Mouse (Mus musculus): Measurements from ENCODE around the gene Scn2a. TPM values are rescaled to one million over a fixed set of nuclear protein-coding genes. Genes with fewer than 3 reads are reported as not detected.

Gene Scn2a
- not detected in 2 replicates for total RNA-seq (2017)

DNA sequence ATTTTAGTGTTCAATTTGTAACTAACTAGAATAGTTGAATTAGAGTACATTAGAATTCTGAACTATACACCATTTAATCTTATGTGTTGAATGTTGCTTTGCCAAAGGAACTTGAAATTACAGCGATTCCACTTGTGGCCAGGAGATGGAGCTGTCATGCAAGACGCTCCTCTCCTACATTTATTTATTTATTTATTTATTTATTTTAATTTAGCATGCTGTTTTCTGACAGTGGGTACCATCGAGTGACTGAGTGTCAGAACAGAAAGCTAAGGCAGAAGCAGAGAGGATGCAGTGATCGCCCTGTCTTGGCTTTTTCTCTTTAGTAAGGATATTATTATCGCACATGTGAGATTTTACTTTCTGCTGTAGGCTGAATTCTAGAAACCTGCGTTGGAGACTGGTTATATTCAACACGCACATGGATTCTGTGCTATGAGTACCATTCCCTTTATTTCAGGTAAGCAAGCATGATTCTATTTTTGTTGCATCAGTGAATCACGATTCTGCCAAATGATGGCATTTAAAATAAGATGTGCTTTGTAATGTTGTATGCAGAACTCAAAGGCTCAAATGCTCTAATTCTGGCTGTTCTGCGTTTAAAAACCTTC, at the start of gene Scn2a:
Scn2a (plus strand) TSS at position 216 of the 611 bp plus-strand sequence.
- no peak for ATAC-seq (ENCODE audit: extremely low read depth, insufficient number of reproducible peaks, low FRiP score, poor library complexity, severe bottlenecking)

DNA sequence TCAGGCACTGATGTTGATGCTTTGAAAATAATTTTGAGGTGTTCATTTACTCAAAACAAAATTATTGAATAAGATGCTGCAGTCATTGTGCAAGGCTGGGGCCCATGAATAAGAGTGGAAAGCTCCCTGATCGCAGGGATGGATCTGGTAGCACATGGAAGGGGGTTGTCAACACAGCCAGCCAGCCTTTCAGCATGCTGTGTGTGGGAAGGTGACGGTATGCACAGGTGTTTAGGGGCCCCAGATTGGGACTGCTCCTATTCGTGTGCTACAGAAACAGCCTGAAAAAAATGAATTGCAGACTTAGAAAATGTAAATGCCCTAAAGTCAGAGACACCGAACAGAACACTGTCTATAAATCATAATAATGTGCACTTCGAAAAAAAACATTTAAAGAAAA, 32.9 kb upstream of the Scn2a start:
- no peak for ATAC-seq (ENCODE audit: extremely low read depth, insufficient number of reproducible peaks, low FRiP score, poor library complexity, severe bottlenecking)

DNA sequence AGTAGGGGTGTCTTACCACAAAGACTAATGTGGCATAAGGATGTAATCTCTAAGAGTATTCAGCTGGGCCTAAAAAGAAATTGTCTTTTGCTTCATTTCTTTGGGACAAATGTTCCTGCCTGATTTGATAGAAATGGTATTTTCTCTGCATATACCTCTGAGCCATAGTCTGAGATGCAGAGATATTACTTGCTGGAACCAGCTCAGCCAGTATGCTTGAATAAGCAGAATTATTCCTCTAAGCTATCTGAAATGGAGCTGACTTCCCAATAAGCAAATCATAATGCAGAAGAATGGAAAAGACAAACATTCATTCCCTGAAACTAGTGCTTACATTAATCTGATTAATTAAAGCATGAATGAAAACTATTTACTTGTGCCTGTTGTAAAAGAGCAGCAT, 12.8 kb upstream of the Scn2a start:
- ATAC-seq (ENCODE audit: extremely low read depth, insufficient number of reproducible peaks, low FRiP score, poor library complexity, severe bottlenecking) = no peak

DNA sequence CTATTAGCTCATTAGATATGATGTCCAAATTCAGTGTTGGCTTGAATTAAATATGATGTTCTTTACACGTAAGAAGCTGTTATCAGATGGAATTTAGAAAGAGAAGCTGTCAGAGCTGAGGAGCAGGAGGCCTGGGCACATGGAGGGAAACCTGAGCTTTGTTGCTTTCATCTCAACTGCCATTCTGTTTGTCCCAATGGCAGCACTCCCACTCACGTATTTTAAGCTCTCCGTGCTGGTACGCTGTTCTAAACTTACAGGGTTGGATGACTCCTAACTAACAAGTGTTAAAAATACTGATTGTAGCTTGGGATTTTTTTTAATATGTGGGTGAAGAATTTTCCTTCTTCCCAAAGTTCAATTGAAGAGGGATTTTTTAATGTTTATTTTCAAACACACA, 8.7 kb upstream of the Scn2a start:
- no peak for ATAC-seq (ENCODE audit: extremely low read depth, insufficient number of reproducible peaks, low FRiP score, poor library complexity, severe bottlenecking)

DNA sequence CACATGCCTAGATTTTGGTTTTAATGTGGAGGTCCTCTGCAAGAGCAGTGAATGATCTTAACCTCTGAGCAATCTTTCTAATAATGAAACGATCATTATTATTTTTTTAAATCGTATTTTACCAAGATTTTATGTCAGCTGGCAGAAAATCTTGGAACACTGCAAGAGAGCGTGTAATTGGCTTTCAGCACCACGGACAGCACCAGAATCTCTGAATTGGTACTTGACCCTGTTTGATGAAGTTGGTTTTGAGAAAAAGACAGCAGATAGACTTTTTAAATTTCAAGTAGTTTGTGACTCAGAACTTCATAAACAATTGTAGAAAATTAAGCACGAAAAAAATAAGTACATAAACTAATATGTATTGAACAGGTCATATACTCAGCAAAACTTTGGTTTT, 790 bp upstream of the Scn2a start:
- no peak for ATAC-seq (ENCODE audit: extremely low read depth, insufficient number of reproducible peaks, low FRiP score, poor library complexity, severe bottlenecking)

DNA sequence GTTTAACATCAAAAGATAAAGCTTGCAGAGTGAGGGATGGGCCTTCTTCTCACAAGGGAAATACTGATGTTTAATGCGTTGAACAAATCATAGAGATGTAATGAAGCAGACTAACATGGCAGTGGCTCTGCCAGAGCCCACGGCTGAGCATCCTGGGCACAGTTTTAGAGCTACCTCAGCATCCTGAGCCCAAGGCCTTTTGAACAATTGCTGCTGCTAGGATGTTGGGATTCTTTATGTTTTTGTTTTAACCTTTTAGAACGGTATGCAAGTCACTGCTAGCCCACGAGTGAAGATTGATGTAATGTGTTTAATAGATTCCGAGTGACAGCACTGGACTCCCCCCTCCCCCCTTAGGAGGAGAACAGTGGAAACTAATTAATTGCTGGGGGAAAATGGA, 683 bp downstream of the Scn2a start:
- ATAC-seq (ENCODE audit: extremely low read depth, insufficient number of reproducible peaks, low FRiP score, poor library complexity, severe bottlenecking) = no peak

DNA sequence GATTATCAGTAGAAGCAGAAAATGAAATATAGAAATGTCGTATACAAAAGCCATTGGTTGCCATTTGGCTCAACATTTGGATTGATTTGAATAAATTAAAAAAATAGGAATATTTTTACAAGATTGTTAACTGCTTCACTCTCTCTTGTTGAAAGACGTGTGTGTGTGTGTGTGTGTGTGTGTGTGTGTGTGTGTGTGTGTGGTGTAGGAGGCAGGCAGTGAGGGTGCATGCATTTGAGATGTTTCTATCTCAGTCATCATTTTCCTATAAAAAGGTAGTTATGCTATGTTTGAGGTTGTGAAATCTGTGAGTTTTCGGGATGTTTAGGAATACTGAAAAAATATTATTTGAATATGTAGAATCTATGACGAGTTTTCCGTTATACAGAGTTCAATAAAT, 1.3 kb downstream of the Scn2a start:
- no peak for ATAC-seq (ENCODE audit: extremely low read depth, insufficient number of reproducible peaks, low FRiP score, poor library complexity, severe bottlenecking)

DNA sequence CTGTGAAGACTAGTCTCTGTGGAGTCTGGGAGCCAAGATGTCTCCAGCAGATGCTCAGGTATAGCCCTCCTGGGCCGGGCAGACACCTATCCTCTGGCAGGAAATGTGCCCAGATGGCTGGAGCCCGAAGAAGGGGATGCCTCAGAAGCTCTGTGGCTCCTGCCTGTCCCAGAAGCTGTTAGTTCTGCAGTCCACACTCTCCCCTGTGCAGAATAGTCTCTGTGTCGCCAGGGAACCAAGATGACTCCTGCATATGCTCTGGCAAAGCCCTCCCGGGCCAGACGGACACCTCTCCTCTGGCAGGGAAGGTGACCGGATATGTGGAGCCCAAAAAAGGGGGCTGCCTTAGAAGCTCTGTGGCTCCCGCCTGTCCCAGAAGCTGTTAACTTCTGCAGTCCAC, 32.1 kb downstream of the Scn2a start:
- ATAC-seq (ENCODE audit: extremely low read depth, insufficient number of reproducible peaks, low FRiP score, poor library complexity, severe bottlenecking) = no peak

DNA sequence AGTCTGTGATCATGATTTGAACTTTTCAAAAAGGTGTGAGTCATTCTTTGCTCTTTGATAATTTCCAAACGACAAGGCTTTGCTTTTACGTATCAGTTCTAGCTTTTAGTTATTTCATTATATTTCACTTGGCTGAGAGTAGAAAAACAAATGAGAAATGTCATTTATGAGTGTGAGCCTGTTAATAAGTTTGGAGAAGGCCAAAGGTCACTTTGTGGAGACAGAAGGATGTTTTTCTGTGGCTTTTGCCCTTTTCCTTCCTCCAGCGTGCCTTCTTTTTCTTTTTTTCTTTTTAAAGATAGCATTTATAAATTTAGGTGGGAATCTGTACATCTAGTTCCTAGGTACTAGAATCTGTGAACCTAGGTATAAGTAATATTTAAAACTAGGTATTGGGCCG, 36.5 kb downstream of the Scn2a start:
- no peak for ATAC-seq (ENCODE audit: extremely low read depth, insufficient number of reproducible peaks, low FRiP score, poor library complexity, severe bottlenecking)

DNA sequence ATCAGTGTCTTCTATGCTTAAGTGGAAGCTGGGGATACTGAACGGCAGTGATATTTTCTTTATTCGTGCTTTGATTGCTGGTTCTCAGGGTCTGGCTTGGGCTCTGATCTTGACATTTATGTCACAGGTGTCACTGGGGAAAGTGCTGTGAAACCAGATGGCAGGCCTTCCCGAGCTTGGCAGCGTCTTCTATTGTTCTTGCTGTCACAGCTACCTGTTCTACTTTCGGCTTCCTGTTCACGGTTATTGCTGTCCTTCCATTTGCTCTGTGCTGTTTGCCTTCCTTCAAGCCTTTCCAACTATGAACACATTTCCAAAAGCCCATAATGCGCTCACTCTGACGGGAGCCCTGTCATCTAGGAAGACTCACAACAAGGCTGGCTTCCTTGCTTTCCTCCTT, 37.9 kb downstream of the Scn2a start:
- ATAC-seq (ENCODE audit: extremely low read depth, insufficient number of reproducible peaks, low FRiP score, poor library complexity, severe bottlenecking) = no peak

DNA sequence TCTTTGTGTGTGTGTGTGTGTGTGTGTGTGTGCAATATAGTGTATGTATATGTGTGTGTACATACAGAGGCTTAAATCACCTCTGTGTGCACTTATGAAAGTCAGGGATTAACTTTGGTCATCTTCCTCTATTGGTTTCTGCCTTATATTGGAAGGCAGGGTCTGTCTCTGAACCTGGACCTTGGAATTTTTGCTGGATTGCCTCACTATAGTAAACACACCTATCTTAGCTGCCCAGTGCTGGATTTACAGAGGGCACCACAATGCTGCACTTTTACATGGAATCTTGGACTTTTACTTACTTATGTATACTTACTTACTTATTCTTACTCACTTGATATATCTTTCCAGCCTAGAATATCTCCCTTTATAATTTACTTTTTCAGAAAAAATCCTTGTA, 43.3 kb downstream of the Scn2a start:
- no peak for ATAC-seq (ENCODE audit: extremely low read depth, insufficient number of reproducible peaks, low FRiP score, poor library complexity, severe bottlenecking)

DNA sequence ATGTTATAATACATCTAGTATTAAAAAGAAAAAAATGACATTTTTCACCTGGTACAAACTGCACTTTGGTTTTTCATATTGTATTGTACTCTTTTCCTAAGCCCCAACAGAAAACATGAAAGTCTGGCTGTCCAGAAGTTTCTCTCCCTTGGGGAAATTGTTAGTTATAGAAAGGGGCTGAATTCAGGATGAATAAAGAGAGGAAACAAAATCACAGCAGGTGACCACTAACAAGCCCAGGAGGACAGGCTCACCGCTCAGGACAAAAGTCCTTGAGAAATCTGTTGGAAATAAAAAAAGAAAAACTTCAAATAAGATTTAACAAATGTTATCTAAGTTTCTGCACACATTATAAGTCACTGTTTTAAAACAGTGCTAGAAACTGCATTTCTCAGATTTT, 43.9 kb downstream of the Scn2a start:
- no peak for ATAC-seq (ENCODE audit: extremely low read depth, insufficient number of reproducible peaks, low FRiP score, poor library complexity, severe bottlenecking)

DNA sequence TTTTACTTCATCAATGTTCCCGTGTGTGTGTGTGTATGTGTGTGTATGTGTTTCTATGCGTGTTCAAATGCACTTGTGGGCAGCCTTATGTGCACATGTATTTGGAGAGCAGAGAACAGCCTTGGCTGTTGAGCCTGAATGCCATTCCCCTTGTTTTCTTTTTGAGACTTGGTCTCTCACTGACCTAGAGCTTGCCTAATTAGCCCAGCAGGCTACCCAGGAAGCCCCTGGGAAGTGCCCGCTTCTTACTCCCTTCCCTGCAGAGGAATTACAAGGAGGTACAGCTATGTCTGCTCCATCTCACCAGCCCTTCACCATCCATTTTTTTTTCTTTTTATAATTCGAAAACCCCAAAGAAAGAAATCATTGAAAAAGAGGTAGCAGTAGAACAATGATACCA, 44.6 kb downstream of the Scn2a start:
- ATAC-seq (ENCODE audit: extremely low read depth, insufficient number of reproducible peaks, low FRiP score, poor library complexity, severe bottlenecking) = no peak

DNA sequence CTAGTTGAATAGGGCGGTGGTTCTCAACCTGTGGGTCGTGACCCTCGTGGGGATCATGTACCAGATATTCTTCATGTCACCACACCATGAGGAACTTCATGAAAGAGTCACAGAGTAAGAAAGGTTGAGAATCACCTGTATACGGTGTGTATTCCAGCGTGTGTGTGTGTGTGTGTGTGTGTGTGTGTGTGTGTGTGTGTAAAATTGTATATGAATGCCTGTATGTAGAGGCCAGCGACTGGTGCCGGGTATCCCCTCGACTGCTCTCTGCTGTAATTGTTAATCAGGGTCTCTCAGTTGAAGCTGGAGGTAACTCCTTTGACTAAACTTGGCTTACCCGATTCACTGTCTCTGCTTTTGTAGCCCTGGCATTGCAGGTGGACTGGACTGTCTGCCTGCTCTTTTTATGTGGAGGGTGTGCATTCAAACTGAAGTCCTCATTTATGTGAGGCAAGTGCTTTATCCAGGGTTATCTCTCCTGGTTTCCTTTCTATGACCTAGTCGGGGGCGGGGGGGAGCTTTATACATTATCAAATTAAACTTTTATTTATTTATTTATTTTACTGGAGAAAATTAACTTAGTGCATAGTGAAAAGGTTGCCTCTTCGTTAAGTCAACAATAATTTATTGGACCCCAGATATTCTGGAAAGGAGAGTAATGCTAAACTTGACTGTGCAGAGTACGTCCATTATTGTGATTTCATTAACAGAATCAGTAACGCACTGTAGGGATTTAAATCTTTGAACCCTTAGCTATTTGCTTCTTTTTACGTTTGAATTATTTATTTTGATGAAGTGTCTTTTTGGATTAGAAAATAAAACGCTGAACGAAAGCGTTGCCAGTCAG, 47.2 kb downstream of the Scn2a start:
- ATAC-seq (ENCODE audit: extremely low read depth, insufficient number of reproducible peaks, low FRiP score, poor library complexity, severe bottlenecking) = no peak

DNA sequence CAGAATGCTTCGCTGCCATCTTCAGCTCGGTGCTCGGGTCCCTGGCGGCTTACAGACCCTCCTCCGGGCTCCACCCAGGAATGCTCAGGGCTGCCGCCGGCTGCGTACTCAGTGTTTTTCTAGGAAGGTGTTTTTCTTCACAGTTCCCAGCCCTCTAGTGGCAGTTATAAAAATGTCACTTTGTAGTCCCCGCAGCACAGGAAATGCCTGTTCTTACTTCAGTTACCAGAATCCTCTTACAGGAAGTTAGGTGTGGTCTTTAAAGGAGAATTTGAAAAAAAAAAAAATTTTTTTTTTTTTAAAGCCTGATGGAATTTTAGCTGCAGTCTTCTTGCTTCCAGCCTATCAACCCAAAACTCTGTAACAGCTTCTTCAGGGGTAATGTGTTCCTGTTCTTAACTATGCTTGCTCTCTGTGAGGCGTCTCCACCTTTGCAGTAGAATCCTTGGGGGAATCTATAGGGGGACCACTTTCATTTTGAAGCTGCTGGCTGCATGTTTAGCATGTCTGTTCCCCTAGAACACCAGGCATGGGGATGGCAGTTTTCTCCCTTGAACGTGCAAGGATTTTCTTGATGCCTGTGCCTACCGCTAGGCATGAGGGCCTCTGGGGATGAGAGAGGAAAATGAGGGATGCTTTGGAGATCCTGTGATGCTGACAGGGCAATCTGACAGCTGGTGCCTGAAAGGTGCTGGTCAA, 48.0 kb downstream of the Scn2a start:
- no peak for ATAC-seq (ENCODE audit: extremely low read depth, insufficient number of reproducible peaks, low FRiP score, poor library complexity, severe bottlenecking)

DNA sequence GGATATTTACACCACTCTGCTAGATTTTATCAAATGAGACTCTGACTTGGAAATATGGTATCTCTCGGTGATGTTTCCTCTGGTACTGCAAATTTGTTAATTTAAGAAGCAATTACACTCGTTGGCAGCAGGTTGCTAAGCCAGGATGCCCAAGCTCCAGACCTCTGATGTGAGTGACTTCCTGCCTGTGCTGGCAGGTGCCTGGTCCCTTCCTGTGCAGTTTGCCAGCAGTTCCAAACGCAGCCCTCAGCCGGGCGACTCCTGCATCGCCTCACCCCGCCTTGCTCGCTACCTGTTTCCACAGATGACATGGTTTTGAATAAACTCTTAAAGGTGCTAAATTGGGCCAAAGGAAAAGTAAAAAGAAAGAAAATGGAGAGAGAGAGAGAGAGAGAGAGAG, 49.0 kb downstream of the Scn2a start:
- no peak for ATAC-seq (ENCODE audit: extremely low read depth, insufficient number of reproducible peaks, low FRiP score, poor library complexity, severe bottlenecking)

DNA sequence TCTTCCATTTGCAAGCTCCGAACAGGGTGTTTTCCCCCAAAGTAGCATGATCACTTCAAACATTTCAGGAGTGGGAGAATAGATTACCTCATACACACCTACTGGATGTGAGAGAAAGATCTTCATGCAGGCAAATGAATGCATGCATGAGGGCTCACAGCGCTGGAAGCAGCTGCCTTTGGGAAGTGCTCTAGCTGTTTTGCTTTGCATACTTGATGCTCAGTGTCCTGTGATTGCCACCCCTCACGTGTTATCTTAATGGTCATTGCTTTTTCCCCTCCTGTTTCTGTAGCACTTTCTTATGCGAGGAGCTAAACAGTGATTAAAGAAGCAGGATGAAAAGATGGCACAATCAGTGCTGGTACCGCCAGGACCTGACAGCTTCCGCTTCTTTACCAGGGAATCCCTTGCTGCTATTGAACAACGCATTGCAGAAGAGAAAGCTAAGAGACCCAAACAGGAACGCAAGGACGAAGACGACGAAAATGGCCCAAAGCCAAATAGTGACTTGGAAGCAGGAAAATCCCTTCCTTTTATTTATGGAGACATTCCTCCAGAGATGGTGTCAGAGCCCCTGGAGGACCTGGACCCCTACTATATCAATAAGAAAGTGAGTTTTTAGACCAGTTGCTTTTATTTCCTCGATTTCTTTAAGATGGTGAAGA, 49.7 kb downstream of the Scn2a start:
- no peak for ATAC-seq (ENCODE audit: extremely low read depth, insufficient number of reproducible peaks, low FRiP score, poor library complexity, severe bottlenecking)

DNA sequence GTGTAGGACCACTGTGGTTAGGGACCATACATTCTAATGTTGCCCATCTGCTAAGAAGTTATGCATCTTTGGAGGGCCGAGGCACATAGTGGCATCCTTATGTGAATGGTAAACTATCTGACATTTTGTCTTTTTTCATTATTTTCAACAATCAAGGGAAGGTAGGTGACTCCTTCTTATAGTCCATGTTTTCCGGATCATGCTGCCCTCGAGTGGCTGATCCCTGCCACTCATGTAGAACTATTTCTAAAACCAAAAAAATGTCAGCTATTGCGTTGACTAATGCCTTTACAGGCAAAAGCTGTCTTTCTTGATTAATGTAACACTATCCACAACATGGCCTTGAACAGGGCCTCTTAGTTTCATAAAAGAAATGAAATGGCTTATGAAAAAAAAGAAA, 59.0 kb downstream of the Scn2a start:
- no peak for ATAC-seq (ENCODE audit: extremely low read depth, insufficient number of reproducible peaks, low FRiP score, poor library complexity, severe bottlenecking)

DNA sequence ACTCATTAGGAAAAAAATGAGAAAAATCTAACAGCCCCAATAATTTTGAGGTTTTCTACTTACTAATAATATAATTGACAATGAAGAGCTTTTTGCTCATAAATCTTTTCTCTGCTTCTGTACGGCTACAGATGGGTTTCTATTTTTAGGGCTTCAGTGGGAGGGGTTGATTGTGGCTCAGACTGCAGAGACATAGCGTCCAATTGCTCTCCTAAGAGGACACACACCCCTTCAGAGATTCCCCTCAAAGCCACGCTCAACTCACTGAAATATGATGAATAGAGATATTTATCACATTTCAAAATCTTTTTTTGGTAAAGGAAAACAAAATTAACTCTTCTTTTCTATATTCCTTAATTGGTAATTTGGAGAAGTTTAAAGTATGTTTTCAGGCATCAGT, 64.6 kb downstream of the Scn2a start:
- ATAC-seq (ENCODE audit: extremely low read depth, insufficient number of reproducible peaks, low FRiP score, poor library complexity, severe bottlenecking) = no peak

Data from neutrophil, adult 5-6 weeks (primary cell).